Mouse (Mus musculus): ENCODE results near the gene C1rb.

GRCm38 (mm10) chr6:124586266-124586665 lies 16.2 kb downstream of the C1rb start:
- no peak for TF ChIP-seq CTCF (conservative IDR thresholded peaks at IDR 0.05; ENCODE audit: insufficient read depth, insufficient read length, low read depth, low read length)
- TF ChIP-seq POLR2A (IDR thresholded peaks at IDR 0.05; ENCODE audit: low read depth, low read length), result no peak

Data from kidney, adult 2 months (tissue).